Mouse (Mus musculus) liver, embryonic 12.5 days (tissue): Measurements from ENCODE around the gene Wsb1. TPM values are rescaled to one million over a fixed set of nuclear protein-coding genes. Genes with fewer than 3 reads are reported as not detected.
A peak's percentile ranks its signal among the peaks of the same experiment; 100 is the strongest.

Source experiments
- ATAC-seq: fragments of 200-750 bp; cut with Nextera tagmentation; 2 replicates; pipeline ENCODE4 v1.8.0; 2017; ENCODE audit warnings: moderate number of reproducible peaks, mild to moderate bottlenecking, moderate library complexity
- H3K27ac ChIP-seq: fragments of 300-500 bp; sonication (generic); 2 replicates; pipeline ENCODE4 v1.5.1; 2016; ENCODE audit warnings: mild to moderate bottlenecking
- H3K27me3 ChIP-seq: fragments of 300-500 bp; sonication (generic); replicated peaks from 2 replicates; pipeline ENCODE4 v1.6.1; 2016; ENCODE audit warnings: mild to moderate bottlenecking, moderate library complexity
- H3K36me3 ChIP-seq: fragments of 300-500 bp; sonication (generic); 2 replicates; pipeline ENCODE4 v1.6.1; 2016; ENCODE audit warnings: mild to moderate bottlenecking, moderate library complexity
- H3K4me1 ChIP-seq: fragments of 300-500 bp; sonication (generic); 2 replicates; pipeline ENCODE4 v1.6.1; 2016
- H3K4me2 ChIP-seq: fragments of 300-500 bp; sonication (generic); 2 replicates; pipeline ENCODE4 v1.6.1; 2016; ENCODE audit warnings: mild to moderate bottlenecking, moderate library complexity
- H3K4me3 ChIP-seq: fragments of 300-500 bp; sonication (generic); 2 replicates; pipeline ENCODE4 v1.5.1; 2016; ENCODE audit warnings: mild to moderate bottlenecking, moderate library complexity
- H3K9ac ChIP-seq: fragments of 300-500 bp; sonication (generic); 2 replicates; pipeline ENCODE4 v1.6.1; 2016; ENCODE audit warnings: mild to moderate bottlenecking, moderate library complexity
- H3K9me3 ChIP-seq: fragments of 300-500 bp; sonication (generic); replicated peaks from 2 replicates; pipeline ENCODE4 v1.6.1; 2016; ENCODE audit warnings: mild to moderate bottlenecking, moderate library complexity
- WGBS: fragments of 180-500 bp; shearing (Covaris S2); methylation state at CpG from one replicate; pipeline ENCODE4 v1.1.7; 2016; ENCODE audit not compliant: insufficient replicate concordance; 5-methylcytosine and 5-hydroxymethylcytosine counted together
- polyA plus RNA-seq: library from polyadenylated mRNA; unstranded; fragments of >200 nt; fragmentation: Nextera tagmentation; extraction: Ambion mirVana; gene quantifications from 2 replicates; pipeline ENCODE4 v1.2.1, GENCODE M21; 2016

The Wsb1 gene
- polyA plus RNA-seq, 1 experiment from 2014 or later, result 56.4 TPM

DNA sequence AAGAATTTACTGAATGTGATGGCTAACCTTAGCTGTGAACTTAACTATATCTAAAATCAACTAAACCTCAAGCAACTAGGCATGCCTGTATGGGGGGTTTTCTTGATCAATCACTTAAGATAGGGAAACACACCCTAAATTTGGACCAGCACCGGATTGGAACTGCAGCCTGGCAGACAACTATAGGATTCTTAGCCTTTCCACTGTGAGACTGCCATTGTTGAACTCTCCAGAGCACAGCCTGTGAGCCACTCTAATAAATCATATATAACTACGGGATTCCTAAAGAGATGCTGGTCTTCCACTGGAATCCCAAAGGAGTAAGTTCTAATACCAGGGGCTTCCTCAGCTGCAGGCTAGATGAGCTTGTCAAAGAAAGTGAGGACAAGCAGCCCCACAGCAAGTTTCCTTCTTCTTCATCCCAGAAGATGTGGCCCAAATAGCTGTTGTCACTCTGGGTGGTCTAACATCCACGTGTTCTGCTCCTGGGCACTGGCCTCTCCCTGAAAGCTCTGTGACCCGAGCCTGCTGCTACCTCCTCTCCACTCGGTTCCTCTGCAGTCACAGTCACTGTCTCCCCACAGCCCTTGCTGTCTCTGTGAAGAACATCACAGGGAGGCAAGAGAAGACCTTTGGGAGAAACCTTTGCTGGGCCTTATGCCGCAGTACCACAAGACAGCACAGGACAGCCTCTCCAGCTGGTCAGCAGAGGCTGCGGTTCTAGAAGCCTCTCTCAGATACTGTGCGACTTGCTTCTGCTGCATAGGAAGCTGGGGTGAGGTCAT is 28.9 kb downstream of the Wsb1 start:
- H3K9me3 ChIP-seq, result no peaks in the 10 kb centered on the region
- no peak overlapping the region for H3K27ac ChIP-seq
- no peaks in the 10 kb centered on the region for H3K36me3 ChIP-seq
- H3K27me3 ChIP-seq, result no peaks in the 10 kb centered on the region
- H3K4me3 ChIP-seq, result no peak overlapping the region
- H3K4me1 ChIP-seq, result peaks cover 12% of the 10 kb centered on the region
- no peak for ATAC-seq
- no peak overlapping the region for H3K9ac ChIP-seq
- 62% methylated on average over 8 of the region's 8 CpGs for WGBS
- H3K4me2 ChIP-seq, result no peak overlapping the region

DNA sequence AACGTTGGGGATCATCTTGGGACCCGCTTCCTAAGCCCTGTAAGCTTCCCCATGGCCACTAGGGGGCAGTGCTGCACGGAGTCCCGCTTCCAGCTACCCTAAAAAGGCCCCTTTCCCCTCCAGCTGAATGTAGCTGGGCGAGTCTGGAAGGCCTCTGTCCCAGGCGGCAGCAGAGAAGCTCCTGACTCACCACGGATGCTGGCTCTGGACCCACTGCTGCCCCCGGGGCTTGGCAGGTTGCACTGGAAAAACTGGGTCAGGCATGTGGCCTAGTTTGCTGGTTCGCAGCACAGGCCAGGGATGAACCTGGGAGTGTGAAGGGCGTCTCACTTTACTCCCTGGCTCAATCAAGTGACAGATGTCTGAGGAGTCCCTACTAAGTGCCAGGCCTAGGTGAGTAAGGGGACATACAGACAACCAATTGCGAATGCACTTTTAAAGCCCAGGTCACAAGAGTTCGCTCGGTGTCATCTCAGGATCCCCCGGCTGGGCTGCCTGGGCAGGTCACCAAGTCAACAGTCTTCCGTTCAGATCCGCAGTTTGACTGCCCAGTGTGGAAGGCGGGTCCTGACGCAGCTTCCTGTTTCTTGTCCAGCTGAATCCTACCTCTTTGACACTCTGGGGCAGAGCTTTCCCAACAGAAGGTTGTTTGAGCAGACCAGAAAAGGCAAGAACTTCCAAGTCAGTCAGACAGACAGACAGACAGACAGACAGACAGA is 29.8 kb downstream of the Wsb1 start:
- ATAC-seq, result peak; percentile 71
- no peaks in the 10 kb centered on the region for H3K36me3 ChIP-seq
- H3K27me3 ChIP-seq, result no peaks in the 10 kb centered on the region
- 27% methylated on average over 18 of the region's 18 CpGs for WGBS
- peaks cover 12% of the 10 kb centered on the region for H3K4me1 ChIP-seq
- H3K9me3 ChIP-seq, result no peaks in the 10 kb centered on the region
- H3K4me3 ChIP-seq, result no peak overlapping the region
- H3K27ac ChIP-seq, result no peak overlapping the region; the same call in 1 of the 2 replicates
- peak overlapping the region; percentile 43 for H3K4me2 ChIP-seq
- H3K9ac ChIP-seq, result peak overlapping the region; percentile 37; the same call in 1 of the 2 replicates

DNA sequence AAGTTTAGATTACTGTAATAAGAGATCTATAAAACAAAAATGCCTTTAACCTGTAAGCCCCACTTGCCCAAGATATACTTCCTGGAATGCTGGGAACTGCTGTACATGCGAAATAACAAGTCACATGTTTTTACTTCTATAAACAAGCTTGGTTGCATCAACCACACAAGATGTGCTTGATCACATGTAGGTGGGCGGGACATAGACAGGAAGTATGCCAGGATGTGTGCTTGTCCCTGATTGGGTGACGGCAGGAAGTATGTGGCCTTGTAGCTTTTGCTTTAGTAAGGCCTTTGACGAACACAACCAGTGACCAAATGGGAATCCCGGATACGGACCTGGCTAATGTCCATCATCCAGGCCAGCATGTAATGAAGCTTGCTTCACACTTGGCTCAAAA is 31.1 kb downstream of the Wsb1 start:
- Histone ChIP-seq H3K9ac (no peak overlapping the region), H3K4me3 (no peak overlapping the region), H3K36me3 (no peaks in the 10 kb centered on the region), H3K9me3 (no peaks in the 10 kb centered on the region), H3K4me2 (no peak overlapping the region), H3K4me1 (peaks cover 12% of the 10 kb centered on the region), H3K27ac (no peak overlapping the region), H3K27me3 (no peaks in the 10 kb centered on the region)
- ATAC-seq, result no peak
- WGBS, result 54% methylated on average over 6 of the region's 6 CpGs

DNA sequence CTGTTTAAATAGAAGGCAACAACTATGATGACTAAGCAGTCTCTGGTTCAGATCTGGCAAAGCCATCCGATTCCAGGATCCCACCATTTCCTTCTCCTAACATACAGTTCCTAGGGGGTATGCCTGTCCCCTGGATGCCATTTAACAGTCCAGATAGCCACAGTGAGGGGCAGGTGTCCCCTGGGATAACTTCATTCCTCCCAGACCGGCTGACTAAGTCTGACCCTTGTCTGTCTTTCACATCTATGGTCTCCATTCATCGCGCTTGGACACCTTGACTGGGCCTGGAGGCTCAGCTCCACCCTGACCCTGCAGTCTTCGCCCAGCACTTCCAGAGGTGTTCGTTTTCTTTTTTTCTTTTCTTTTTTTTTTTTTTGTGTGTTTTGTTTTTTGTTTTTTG is 31.8 kb downstream of the Wsb1 start:
- ATAC-seq, result no peak
- no peak overlapping the region for H3K9ac ChIP-seq
- no peak overlapping the region for H3K4me3 ChIP-seq
- no peak overlapping the region for H3K4me2 ChIP-seq
- 73% methylated on average over 6 of the region's 6 CpGs for WGBS
- no peak overlapping the region for H3K27ac ChIP-seq
- no peaks in the 10 kb centered on the region for H3K27me3 ChIP-seq
- H3K4me1 ChIP-seq, result peaks cover 12% of the 10 kb centered on the region
- H3K36me3 ChIP-seq, result no peaks in the 10 kb centered on the region
- H3K9me3 ChIP-seq, result no peaks in the 10 kb centered on the region

DNA sequence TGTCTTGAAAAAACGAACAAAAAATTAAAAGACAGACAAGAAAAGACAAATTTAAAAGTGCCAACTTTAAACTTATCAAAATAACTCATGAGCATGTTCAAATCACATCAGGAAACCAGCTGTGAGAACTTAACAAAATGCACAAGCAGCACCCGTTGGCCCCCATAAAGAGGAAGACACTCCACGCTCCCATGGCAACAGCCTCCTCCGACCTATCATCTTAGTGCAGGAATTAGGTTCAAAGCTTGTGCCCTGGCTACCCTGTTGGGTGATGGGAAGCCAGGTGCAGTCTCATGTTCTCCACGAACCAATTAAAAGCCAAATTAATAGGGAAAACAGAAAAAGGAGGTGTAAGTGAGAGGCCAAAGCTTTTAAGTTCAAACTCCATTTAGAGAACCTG is 32.8 kb downstream of the Wsb1 start:
- 53% methylated on average over 5 of the region's 5 CpGs for WGBS
- H3K9me3 ChIP-seq, result no peaks in the 10 kb centered on the region
- H3K9ac ChIP-seq, result no peak overlapping the region
- H3K4me1 ChIP-seq, result peaks cover 12% of the 10 kb centered on the region
- no peak for ATAC-seq
- no peak overlapping the region for H3K4me3 ChIP-seq
- no peaks in the 10 kb centered on the region for H3K27me3 ChIP-seq
- no peak overlapping the region for H3K4me2 ChIP-seq
- H3K36me3 ChIP-seq, result no peaks in the 10 kb centered on the region
- no peak overlapping the region for H3K27ac ChIP-seq

DNA sequence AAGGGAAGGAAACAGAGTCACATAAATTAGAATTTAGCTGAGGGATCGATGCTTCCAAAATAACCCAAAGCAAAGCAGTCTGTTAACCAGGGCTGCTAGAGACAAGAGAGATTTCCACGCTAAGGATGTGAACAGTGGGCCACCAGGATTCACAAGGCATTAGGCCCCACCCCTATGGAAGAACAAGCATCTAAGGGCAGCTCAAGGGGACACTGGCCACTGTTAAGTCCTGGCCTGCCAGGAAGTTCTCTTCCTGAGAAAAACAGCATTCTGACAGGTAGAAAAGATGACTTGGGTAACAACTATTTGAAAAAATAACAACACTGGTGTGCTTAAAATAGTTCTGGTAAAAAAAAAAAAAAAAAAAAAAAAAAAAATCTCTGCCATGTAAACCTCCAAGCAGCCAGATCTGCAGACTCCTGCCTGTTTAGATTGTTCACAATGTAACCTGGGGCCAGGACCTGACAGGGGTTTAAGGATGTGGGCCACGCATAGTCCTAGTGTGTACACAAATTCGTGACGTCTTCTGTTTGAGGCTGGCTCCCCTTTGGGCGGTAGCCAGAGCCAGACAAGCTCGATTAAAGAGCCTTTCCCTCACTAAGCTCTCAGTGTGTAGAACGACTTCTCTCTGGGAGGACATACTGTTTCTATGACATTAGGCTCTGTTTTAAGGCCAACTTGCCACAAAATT is 35.4 kb downstream of the Wsb1 start:
- Histone ChIP-seq H3K9me3 (no peaks in the 10 kb centered on the region), H3K36me3 (no peaks in the 10 kb centered on the region), H3K4me2 (no peak overlapping the region), H3K27ac (no peak overlapping the region), H3K4me3 (no peak overlapping the region), H3K4me1 (0 out of 2 replicates have a peak, but pooled peaks cover 3% of the 10 kb centered on the region), H3K27me3 (no peaks in the 10 kb centered on the region), H3K9ac (no peak overlapping the region)
- no peak for ATAC-seq
- 65% methylated on average over 8 of the region's 8 CpGs for WGBS

DNA sequence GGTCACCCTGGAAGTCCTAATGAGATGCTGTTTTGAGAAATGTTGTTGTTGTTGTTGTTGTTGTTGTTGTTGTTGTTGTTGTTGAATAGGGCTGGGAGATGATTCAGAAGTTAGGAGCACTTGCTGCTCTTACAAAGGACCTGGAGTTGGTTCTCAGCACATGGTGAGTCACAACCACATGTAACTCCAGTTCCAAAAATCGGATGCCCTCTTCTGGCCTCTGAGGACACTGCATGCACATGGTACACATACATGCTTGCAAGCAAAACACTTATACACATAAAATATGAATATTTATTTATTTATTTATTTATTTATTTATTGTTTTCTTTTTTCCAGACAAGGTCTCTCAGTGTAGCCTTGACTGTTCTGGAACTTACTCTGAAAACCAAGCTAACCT is 36.4 kb downstream of the Wsb1 start:
- H3K36me3 ChIP-seq, result no peaks in the 10 kb centered on the region
- no peaks in the 10 kb centered on the region for H3K27me3 ChIP-seq
- no peaks in the 10 kb centered on the region for H3K4me1 ChIP-seq
- H3K9ac ChIP-seq, result no peak overlapping the region
- no peak overlapping the region for H3K4me3 ChIP-seq
- ATAC-seq, result no peak
- no peak overlapping the region for H3K4me2 ChIP-seq
- 67% methylated on average over 1 of the region's 1 CpGs for WGBS
- no peaks in the 10 kb centered on the region for H3K9me3 ChIP-seq
- H3K27ac ChIP-seq, result no peak overlapping the region

DNA sequence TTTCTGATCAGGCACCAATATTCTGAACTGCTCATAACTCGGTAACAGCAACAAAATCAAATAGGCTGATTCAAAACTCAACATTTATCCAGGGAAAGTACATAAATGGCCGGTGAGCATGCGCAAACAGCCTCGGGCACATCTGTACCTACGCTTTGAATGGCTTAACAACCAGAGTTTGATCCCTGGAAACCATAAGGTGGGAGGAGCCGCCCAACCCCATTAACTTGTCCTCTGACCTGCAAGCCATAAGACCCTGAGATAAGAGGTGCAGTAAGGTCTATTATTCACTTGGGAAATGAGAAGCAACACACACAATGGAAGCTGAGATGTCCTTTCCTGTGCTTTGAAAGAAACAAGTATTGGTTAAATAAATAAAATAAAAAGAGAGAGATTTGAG is 37.3 kb downstream of the Wsb1 start:
- no peak for ATAC-seq
- no peak overlapping the region for H3K27ac ChIP-seq
- no peak overlapping the region for H3K4me3 ChIP-seq
- H3K36me3 ChIP-seq, result no peaks in the 10 kb centered on the region
- WGBS, result 73% methylated on average over 6 of the region's 6 CpGs
- H3K9ac ChIP-seq, result no peak overlapping the region
- no peak overlapping the region for H3K4me2 ChIP-seq
- H3K27me3 ChIP-seq, result no peaks in the 10 kb centered on the region
- no peaks in the 10 kb centered on the region for H3K9me3 ChIP-seq
- no peaks in the 10 kb centered on the region for H3K4me1 ChIP-seq

DNA sequence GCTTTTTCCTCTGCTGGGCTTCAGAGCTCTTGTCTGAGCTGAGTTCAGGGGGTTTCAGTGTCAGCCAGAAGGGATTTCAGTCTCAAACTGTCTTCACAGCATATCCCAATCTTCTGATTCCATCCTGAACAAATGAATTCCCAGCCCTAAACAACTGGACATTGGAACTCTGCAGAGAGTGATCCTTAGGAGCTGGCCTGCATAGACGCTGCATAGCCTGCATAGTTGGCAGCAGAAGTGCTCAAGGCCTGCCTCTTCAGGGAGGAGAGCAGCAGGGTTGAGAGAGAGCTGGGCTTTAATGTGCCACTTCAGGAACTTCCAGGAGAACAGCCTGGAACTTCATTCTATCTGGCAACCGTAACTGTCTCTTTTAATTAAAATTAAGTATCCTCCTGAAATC is 38.9 kb downstream of the Wsb1 start:
- no peak overlapping the region for H3K4me3 ChIP-seq
- no peak for ATAC-seq
- no peaks in the 10 kb centered on the region for H3K4me1 ChIP-seq
- H3K27me3 ChIP-seq, result no peaks in the 10 kb centered on the region
- H3K9me3 ChIP-seq, result no peaks in the 10 kb centered on the region
- H3K27ac ChIP-seq, result no peak overlapping the region
- 62% methylated on average over 2 of the region's 2 CpGs for WGBS
- H3K36me3 ChIP-seq, result no peaks in the 10 kb centered on the region
- H3K9ac ChIP-seq, result no peak overlapping the region
- no peak overlapping the region for H3K4me2 ChIP-seq

DNA sequence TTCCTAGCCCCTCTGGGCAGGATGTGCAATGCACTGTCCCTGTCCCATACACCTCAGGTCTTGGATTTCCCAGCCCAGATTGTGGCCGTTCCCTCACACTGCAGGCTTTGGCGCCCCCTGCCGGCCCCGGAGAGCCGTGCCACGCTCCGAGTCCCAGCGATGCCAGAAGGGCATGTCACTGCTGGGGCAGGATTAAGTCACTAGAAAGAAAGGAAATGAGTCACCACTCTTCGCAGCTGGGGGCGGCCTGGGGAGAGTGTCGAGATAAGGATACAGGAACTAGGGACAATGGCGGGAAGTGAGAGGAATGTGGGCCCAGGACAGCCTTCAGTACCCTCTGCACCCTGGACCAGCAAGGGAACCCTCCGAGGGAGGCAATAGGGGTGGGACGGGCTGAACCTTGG is 40.5 kb downstream of the Wsb1 start:
- Histone ChIP-seq H3K27ac (no peak overlapping the region), H3K36me3 (no peaks in the 10 kb centered on the region), H3K4me2 (no peak overlapping the region), H3K27me3 (no peaks in the 10 kb centered on the region), H3K9me3 (no peaks in the 10 kb centered on the region), H3K4me3 (no peak overlapping the region), H3K4me1 (no peaks in the 10 kb centered on the region), H3K9ac (no peak overlapping the region)
- peak; percentile 64 for ATAC-seq
- 5% methylated on average over 14 of the region's 14 CpGs for WGBS

DNA sequence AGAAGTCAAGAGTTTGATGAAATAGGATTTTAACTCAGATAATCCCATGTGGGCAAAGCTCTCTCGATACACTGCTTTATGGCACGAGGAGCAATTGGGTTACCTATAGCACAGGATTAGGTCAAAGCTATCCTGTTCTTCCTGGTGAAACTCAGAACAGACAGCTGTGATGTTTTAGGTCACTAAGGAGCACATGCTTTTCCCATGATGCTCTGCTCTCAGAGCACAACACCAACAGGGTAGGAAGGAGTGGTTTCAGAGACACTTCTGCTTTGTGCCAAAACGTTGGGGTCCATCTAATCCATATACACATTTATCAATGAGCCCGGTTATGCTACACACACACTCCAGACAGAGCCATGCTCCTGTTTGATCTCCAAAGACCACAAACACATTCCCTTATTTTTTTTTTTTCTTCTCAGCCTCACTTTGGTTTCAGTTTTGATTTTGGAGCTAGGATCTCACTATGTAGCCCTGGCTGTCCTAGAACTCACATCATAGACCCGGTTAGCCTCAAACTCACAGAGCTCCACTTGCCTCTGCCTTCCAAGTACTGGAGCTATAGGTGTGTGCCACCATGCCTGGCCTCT is 44.5 kb downstream of the Wsb1 start:
- no peak overlapping the region for H3K4me3 ChIP-seq
- WGBS, result 61% methylated on average over 5 of the region's 5 CpGs
- no peaks in the 10 kb centered on the region for H3K9me3 ChIP-seq
- H3K4me2 ChIP-seq, result no peak overlapping the region
- H3K27me3 ChIP-seq, result no peaks in the 10 kb centered on the region
- H3K27ac ChIP-seq, result no peak overlapping the region
- H3K36me3 ChIP-seq, result no peaks in the 10 kb centered on the region
- no peak overlapping the region for H3K9ac ChIP-seq
- H3K4me1 ChIP-seq, result no peaks in the 10 kb centered on the region
- ATAC-seq, result no peak

DNA sequence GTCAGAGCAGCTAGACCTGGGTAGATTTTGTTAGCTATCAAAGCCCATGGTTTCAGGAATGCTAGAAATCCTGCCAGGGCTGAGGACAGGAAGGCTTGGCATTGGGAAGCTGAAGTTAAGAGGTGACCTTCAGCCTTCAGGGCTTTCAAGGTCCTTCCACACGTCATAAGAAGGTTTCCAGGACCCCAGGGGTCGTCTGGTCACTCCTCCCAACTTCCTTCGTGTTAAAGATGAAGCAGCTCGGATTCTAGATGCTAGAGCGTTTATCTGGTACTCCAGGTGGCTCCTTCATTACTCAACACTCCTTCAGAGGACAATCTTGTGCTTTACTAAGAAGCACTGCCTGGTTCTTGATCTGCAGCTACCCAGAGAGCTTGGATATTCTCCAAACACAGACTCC is 45.4 kb downstream of the Wsb1 start:
- H3K27ac ChIP-seq, result no peak overlapping the region
- no peak overlapping the region for H3K9ac ChIP-seq
- H3K4me1 ChIP-seq, result no peaks in the 10 kb centered on the region
- no peaks in the 10 kb centered on the region for H3K27me3 ChIP-seq
- H3K4me2 ChIP-seq, result no peak overlapping the region
- no peak overlapping the region for H3K4me3 ChIP-seq
- H3K9me3 ChIP-seq, result no peaks in the 10 kb centered on the region
- no peak for ATAC-seq
- WGBS, result 31% methylated on average over 5 of the region's 5 CpGs
- H3K36me3 ChIP-seq, result no peaks in the 10 kb centered on the region
